Mouse (Mus musculus) gastrocnemius, postnatal 36 days (tissue): ENCODE results near the gene Gm5478. TPM values are rescaled to one million over a fixed set of nuclear protein-coding genes. Genes with fewer than 3 reads are reported as not detected.
"Not testable (repeated sequence)": the region's sequence is repeated elsewhere in the genome, so short reads cannot be mapped to it uniquely, and the experiment has no call there.

Experiments
- DNase-seq, 2 experiments: peaks; one replicate each; pipeline ENCODE4 v3.0.0; 2022
- intact Hi-C: fragments of 180-260 bp; cut with DNase I; formaldehyde crosslinking; loops from one replicate; pipeline ENCODE4 v1.15.1; 2025
- long read RNA-seq, 2 experiments: library from polyadenylated mRNA; stranded (forward); transcript quantifications; one replicate each; pipeline ENCODE4 v2.0.0; 2021
- microRNA-seq, 2 experiments: library from miRNA; unstranded; fragments of <30 nt; microRNA quantifications; one replicate each; pipeline ENCODE4 v1.2.0; 2021
- total RNA-seq, 2 experiments: library from RNA; stranded (reverse); gene quantifications; 2 replicates each; pipeline ENCODE4 v1.2.3; 2021

Gm5478 gene
- total RNA-seq, result not detected
- long read RNA-seq, experiment 1, result 0 reads
- long read RNA-seq, experiment 2, result 0 reads

GRCm38 (mm10) chr15:101647280-101647679 lies at the start of gene Gm5478:
TSS of gene Gm5478 (minus strand) at chr15:101647380.
- intact Hi-C loops, result no loop called here
- DNase-seq, result no peak

DNA sequence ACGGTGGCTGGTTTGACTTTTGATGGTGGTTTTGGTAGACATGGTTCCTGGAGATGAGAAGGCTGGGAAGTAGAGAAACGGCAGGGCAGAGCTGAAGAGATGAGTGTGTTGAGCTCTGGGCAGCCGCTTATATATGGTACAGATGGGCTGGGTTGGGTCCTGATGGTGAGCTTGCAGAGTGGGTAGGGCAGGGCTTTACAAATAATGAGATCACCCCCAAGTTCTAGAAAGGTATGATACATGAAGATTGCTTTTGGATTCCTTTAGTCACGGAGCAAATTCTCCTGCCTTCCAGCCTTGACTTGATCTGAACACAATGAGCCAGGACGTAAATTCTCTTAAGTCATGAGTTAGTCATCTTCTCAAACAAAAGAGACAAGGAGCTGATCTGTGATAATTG lies 47.0 kb upstream of the Gm5478 start, which contains the start of gene Krt6a:
TSS of gene Krt6a (minus strand) at position 101 of the 400 bp plus-strand sequence.
- intact Hi-C loops, result no loop called here
- DNase-seq, result no peak

DNA sequence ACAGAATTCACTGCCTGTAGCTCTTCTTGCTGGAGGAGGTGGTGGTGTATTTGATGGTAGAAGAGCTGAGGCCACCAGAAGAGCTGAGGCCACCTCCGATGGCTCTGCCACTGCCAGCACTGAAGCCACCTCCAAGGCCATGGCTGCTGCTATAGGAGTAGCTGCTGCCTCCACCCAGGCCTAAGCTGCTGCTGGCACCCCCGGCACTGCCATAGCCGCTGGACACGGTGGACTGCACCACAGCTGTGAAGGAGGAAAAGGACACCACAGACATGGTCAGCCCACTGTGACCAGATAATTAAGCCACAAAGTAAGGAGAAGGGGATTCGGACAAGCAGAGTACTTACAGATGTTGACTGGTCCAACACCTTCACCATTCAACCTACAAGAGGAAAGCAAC lies 43.3 kb upstream of the Gm5478 start:
- intact Hi-C loops, DNase-seq: not testable (repeated sequence)

GRCm38 (mm10) chr15:101688161-101688560 lies 41.0 kb upstream of the Gm5478 start:
- DNase-seq, result no peak
- intact Hi-C loops, result no loop called here

DNA sequence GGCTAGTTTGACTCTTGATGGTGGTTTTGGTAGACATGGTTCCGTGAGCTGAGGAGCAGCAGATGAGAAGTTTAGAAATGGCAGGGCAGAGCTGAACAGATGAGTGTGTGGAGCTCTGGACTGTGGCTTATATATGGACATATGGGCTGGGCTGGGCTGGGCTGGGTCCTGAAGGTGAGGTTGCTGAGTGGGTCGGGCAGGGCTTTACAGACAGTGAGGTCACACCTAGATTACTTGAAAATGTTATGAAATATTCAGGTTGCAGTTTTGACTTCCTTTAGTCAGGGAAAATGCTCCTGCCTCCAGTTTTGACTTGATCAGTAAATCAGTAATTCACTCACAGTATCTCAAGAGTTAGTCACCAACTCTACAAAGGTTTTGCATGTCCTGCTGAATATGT lies 33.0 kb upstream of the Gm5478 start, which contains the start of gene Krt6b:
TSS of gene Krt6b (minus strand) at position 101 of the 400 bp plus-strand sequence.
- DNase-seq, result no peak
- intact Hi-C loops, result no loop called here

DNA sequence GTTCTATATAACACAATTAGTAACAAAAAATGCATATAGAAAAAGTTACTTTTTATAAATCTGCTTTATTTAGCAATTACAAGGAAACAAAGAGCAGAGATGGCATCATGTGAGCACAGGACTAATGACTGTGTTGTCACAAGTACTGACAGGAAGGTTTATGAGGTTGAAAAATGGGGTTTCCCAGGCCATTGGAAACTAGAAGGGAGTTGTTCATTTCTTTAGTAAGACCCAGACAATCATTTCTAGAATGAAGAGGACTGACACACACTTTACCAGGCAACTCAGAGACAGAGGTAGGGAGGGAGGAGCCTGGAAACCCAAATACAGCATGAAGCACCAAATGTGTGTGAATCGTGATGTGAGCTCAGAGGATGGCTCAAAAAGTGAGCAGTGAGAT lies 28.8 kb upstream of the Gm5478 start:
- DNase-seq, result no peak
- intact Hi-C loops, result no loop called here

DNA sequence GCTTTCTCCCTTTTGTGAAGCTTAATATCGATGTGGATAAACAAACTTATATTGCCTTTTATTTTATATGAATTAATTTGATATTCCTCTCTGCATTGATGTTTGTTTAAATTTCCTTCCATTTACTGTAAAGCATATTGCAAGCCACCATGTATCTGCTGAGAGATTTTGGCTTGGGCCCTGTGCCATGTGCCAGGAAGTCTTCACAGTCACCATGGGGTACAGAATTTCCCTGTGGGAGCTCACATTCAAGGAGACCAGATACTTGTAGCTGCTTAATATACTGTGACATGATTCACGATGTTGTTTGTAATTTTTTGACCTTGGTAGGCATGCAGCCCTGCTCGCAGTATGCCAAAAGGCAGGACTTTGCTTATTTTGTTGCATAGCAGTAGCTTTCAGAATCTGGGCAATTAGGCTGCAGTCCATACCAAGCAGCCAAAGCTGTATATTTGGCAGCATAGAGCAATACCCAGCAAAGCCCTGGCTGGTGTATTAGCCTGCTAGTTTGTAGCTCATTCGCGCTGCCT lies 5.6 kb upstream of the Gm5478 start:
- no peak for DNase-seq
- intact Hi-C loops, result no loop called here

DNA sequence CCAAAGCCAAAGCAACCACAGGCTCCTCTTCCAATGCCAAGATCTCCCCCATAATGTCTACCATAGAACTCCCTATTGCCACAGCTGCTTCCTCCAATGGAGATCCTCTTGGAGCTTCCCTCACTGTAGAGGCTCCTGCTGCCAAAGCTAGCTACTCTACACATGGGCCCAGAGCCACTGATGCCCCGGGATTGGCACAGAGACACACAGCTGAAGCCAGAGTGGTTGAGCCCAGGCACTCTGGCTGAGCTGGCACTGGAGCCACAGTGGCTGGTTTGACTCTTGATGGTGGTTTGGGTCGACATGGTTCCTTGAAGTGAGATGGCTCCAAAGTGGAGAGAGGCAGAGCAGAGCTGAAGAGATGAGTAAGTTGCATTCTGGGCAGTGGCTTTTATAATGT lies 19.3 kb downstream of the Gm5478 start, which contains the start of gene Gm5414:
TSS of gene Gm5414 (minus strand) at position 305 of the 400 bp plus-strand sequence.
- no peak for DNase-seq
- intact Hi-C loops, result no loop called here

DNA sequence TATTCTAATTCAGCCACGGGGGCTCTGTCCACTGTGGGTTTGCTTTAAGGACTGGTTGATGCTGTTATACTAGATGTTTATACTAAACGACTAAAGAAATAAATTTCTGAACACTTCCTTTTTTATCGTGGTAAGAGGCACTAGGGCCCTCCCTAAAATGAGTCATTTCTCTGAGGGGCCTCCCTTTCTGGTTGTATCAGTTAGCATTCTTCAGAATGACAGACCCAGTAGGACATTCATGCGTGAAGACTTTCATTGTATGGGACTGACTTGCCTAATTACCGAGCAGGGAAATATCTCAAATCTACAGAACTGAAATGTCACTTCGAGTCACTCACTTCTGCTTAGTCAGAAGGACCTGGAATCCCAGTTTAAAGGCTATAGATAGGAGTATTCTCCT lies 48.1 kb downstream of the Gm5478 start:
- intact Hi-C loops, result no loop called here

More for the DNA sequence above, 48.1 kb downstream of the Gm5478 start:
- DNase-seq, result no peak

Small RNAs within 50 kb of the gene (microRNA-seq; reads per million reads assigned to microRNA genes)
- gene Gm44342, result 0 reads per million in 2 experiments
- 0 reads per million in 2 experiments for gene Gm44383
- gene Gm44479, result 0 reads per million in 2 experiments

Other genes with a start within 250 kb of the Gm5478 start
- under 1 TPM in 1 of 2 experiments, not detected in 1; 0.15 TPM for gene Krt7, start 236.3 kb downstream of the Gm5478 start, total RNA-seq
- not detected for gene Krt87, start 208.6 kb downstream of the Gm5478 start, total RNA-seq
- gene Krt88, start 199.6 kb downstream of the Gm5478 start, total RNA-seq, result not detected
- not detected for gene Krt81, start 183.6 kb downstream of the Gm5478 start, total RNA-seq
- not detected for gene Krt86, start 173.9 kb downstream of the Gm5478 start, total RNA-seq
- gene Krt83, start 155.9 kb downstream of the Gm5478 start, total RNA-seq, result not detected
- gene Gm49425, start 130.1 kb downstream of the Gm5478 start, total RNA-seq, result not detected
- not detected for gene Krt84, start 114.6 kb downstream of the Gm5478 start, total RNA-seq
- not detected for gene Krt82, start 96.7 kb downstream of the Gm5478 start, total RNA-seq
- not detected for gene Krt90, start 84.4 kb downstream of the Gm5478 start, total RNA-seq
- gene Krt75, start 73.5 kb downstream of the Gm5478 start, total RNA-seq, result not detected
- gene Gm5414, start 19.2 kb downstream of the Gm5478 start, total RNA-seq, result not detected
- gene Krt6b, start 32.9 kb upstream of the Gm5478 start, total RNA-seq, result not detected
- not detected for gene Krt6a, start 46.9 kb upstream of the Gm5478 start, total RNA-seq
- gene Krt5, start 65.5 kb upstream of the Gm5478 start, total RNA-seq, result under 1 TPM in 1 of 2 experiments, not detected in 1; 0.15 TPM
- gene Krt71, start 95.7 kb upstream of the Gm5478 start, total RNA-seq, result not detected
- gene Krt72, start 139.1 kb upstream of the Gm5478 start, total RNA-seq, result not detected
- gene Krt73, start 155.0 kb upstream of the Gm5478 start, total RNA-seq, result not detected
- not detected for gene Krt2, start 170.8 kb upstream of the Gm5478 start, total RNA-seq
- not detected for gene Krt1, start 203.4 kb upstream of the Gm5478 start, total RNA-seq
- not detected for gene Krt77, start 222.3 kb upstream of the Gm5478 start, total RNA-seq
- gene Krt76, start 245.5 kb upstream of the Gm5478 start, total RNA-seq, result not detected